Mouse (Mus musculus): ENCODE measurements around the gene Rpp40. TPM values are rescaled to one million over a fixed set of nuclear protein-coding genes. Genes with fewer than 3 reads are reported as not detected.
A peak's percentile ranks its signal among the peaks of the same experiment; 100 is the strongest.

Rpp40 gene
- total and polyA plus RNA-seq, 3 experiments = 22.8 to 31.6 TPM; not detected in 1

- no peak overlapping the region for H3K4me3 ChIP-seq (ENCODE audit: control insufficient read depth in 1 of 2, insufficient read depth in 1 of 2, low read depth in 2 of 2, low read length in 2 of 2)
- H3K79me2 ChIP-seq (ENCODE audit: control insufficient read depth, insufficient read depth, low read length, poor library complexity) = no peaks in the 10 kb centered on the region
- no peaks in the 10 kb centered on the region for H3K9me3 ChIP-seq (replicated peaks; ENCODE audit: insufficient read depth, low read length)
Measured at GRCm38 (mm10) chr13:35940934-35941333, 34.8 kb upstream of the Rpp40 start.

GRCm38 (mm10) chr13:35939871-35940665, 33.9 kb upstream of the Rpp40 start:
- H3K4me3 ChIP-seq (ENCODE audit: control insufficient read depth in 1 of 2, insufficient read depth in 1 of 2, low read depth in 2 of 2, low read length in 2 of 2) = no peak overlapping the region
- no peak overlapping the region for H3K9ac ChIP-seq (ENCODE audit: control insufficient read depth, low read depth, low read length, poor library complexity, severe bottlenecking)
- no peaks in the 10 kb centered on the region; a peak in 2 of 4 replicates for H3K4me1 ChIP-seq (ENCODE audit: control insufficient read depth in 1 of 2, insufficient read depth in 2 of 2, low read length in 2 of 2)
- DNase-seq (ENCODE audit: low read depth, low spot score) = no peak
- H3K27ac ChIP-seq (ENCODE audit: control insufficient read depth, low read depth, low read length) = no peak overlapping the region
- H3K9me3 ChIP-seq (replicated peaks; ENCODE audit: insufficient read depth, low read length) = no peaks in the 10 kb centered on the region
- H3K27me3 ChIP-seq (ENCODE audit: control insufficient read depth in 1 of 2, insufficient read depth in 2 of 2, low read length in 2 of 2) = no peaks in the 10 kb centered on the region; a peak in 1 of 4 replicates
- peaks cover 0 to 2% of the 10 kb centered on the region in 2 experiments; a peak in 1 of 4 replicates for H3K36me3 ChIP-seq (ENCODE audit: control insufficient read depth in 1 of 2, insufficient read depth in 2 of 2, low read length in 2 of 2)
- TF ChIP-seq ZNF384 (IDR thresholded peaks at IDR 0.05; ENCODE audit: low read depth, low read length) = peak; percentile 43; the same call in 1 of the 2 replicates
- no peak for TF ChIP-seq RAD21 (IDR thresholded peaks at IDR 0.05; ENCODE audit: low read depth, low read length)
- TF ChIP-seq SMC3 (IDR thresholded peaks at IDR 0.05; ENCODE audit: low read depth, low read length) = no peak
- no peaks in the 10 kb centered on the region for H3K79me2 ChIP-seq (ENCODE audit: control insufficient read depth, insufficient read depth, low read length, poor library complexity)

More at GRCm38 (mm10) chr13:35940934-35941333, 34.8 kb upstream of the Rpp40 start:
- H3K27me3 ChIP-seq (ENCODE audit: control insufficient read depth in 1 of 2, insufficient read depth in 2 of 2, low read length in 2 of 2) = no peaks in the 10 kb centered on the region; a peak in 1 of 4 replicates
- peak; percentile 61 for DNase-seq (ENCODE audit: low read depth, low spot score)
- no peak overlapping the region for H3K9ac ChIP-seq (ENCODE audit: control insufficient read depth, low read depth, low read length, poor library complexity, severe bottlenecking)
- no peak overlapping the region for H3K27ac ChIP-seq (ENCODE audit: control insufficient read depth, low read depth, low read length)
- no peaks in the 10 kb centered on the region; a peak in 2 of 4 replicates for H3K4me1 ChIP-seq (ENCODE audit: control insufficient read depth in 1 of 2, insufficient read depth in 2 of 2, low read length in 2 of 2)
- H3K36me3 ChIP-seq (ENCODE audit: control insufficient read depth in 1 of 2, insufficient read depth in 2 of 2, low read length in 2 of 2) = peaks cover 0 to 2% of the 10 kb centered on the region in 2 experiments; a peak in 1 of 4 replicates
- TF ChIP-seq EP300 (IDR thresholded peaks at IDR 0.05; ENCODE audit: low read depth in 1 of 2, low read length in 2 of 2) (no peak), GATA1 (IDR thresholded peaks at IDR 0.05; ENCODE audit: low read depth, low read length) (peak; percentile 30; the same call in 1 of the 2 replicates), JUND (IDR thresholded peaks at IDR 0.05; ENCODE audit: low read depth, low read length) (no peak), ZNF384 (IDR thresholded peaks at IDR 0.05; ENCODE audit: low read depth, low read length) (peak; percentile 60), MAFK (IDR thresholded peaks at IDR 0.05; ENCODE audit: borderline replicate concordance, low read depth, low read length) (no peak), POLR2A (IDR thresholded peaks at IDR 0.05; ENCODE audit: control insufficient read depth in 1 of 2, insufficient read depth in 1 of 2, low read depth in 1 of 2, low read length in 2 of 2, poor library complexity in 1 of 2) (no peak), E2F4 (IDR thresholded peaks at IDR 0.05; ENCODE audit: borderline replicate concordance, low read depth, low read length) (no peak), BHLHE40 (IDR thresholded peaks at IDR 0.05; ENCODE audit: borderline replicate concordance, low read depth, low read length) (no peak), ZKSCAN1 (IDR thresholded peaks at IDR 0.05; ENCODE audit: low read depth, low read length) (no peak), MYC (IDR thresholded peaks at IDR 0.05; ENCODE audit: low read depth, low read length) (no peak), TAL1 (IDR thresholded peaks at IDR 0.05; ENCODE audit: low read length) (no peak)

- DNase-seq (ENCODE audit: low read depth, low spot score) = no peak
- H3K4me3 ChIP-seq (ENCODE audit: control insufficient read depth in 1 of 2, insufficient read depth in 1 of 2, low read depth in 2 of 2, low read length in 2 of 2) = no peak overlapping the region
- no peak overlapping the region for H3K9ac ChIP-seq (ENCODE audit: control insufficient read depth, low read depth, low read length, poor library complexity, severe bottlenecking)
- H3K9me3 ChIP-seq (replicated peaks; ENCODE audit: insufficient read depth, low read length) = no peaks in the 10 kb centered on the region
- no peak overlapping the region for H3K27ac ChIP-seq (ENCODE audit: control insufficient read depth, low read depth, low read length)
- no peaks in the 10 kb centered on the region for H3K79me2 ChIP-seq (ENCODE audit: control insufficient read depth, insufficient read depth, low read length, poor library complexity)
- no peaks in the 10 kb centered on the region; a peak in 2 of 4 replicates for H3K4me1 ChIP-seq (ENCODE audit: control insufficient read depth in 1 of 2, insufficient read depth in 2 of 2, low read length in 2 of 2)
- no peak for TF ChIP-seq CHD2 (IDR thresholded peaks at IDR 0.05; ENCODE audit: low read length)
- H3K27me3 ChIP-seq (ENCODE audit: control insufficient read depth in 1 of 2, insufficient read depth in 2 of 2, low read length in 2 of 2) = no peaks in the 10 kb centered on the region; a peak in 1 of 4 replicates
- H3K36me3 ChIP-seq (ENCODE audit: control insufficient read depth in 1 of 2, insufficient read depth in 2 of 2, low read length in 2 of 2) = peaks cover 0 to 2% of the 10 kb centered on the region in 2 experiments; a peak in 1 of 4 replicates
Measured at GRCm38 (mm10) chr13:35937991-35938390, 31.8 kb upstream of the Rpp40 start.

All from MEL (cell line).